Mouse (Mus musculus): ENCODE measurements at regions not wholly inside any gene's neighbourhood (a gene's known extent, or its start where the extent isn't known, plus 50 kb on each side); places are given as distances from the start of the nearest gene placed in this dataset.
A peak's percentile ranks its signal among the peaks of the same experiment; 100 is the strongest.
"Not testable (repeated sequence)": the region's sequence is repeated elsewhere in the genome, so short reads cannot be mapped to it uniquely, and the experiment has no call there.

- DNase-seq (ENCODE audit: low read depth), result no peak
Observed at GRCm38 (mm10) chr14:101067082-101067481, 133.0 kb downstream of the Prr30 start.

- no peak for DNase-seq (ENCODE audit: low read depth)
Observed at GRCm38 (mm10) chr14:101056874-101057273, 143.3 kb downstream of the Prr30 start.

- DNase-seq (ENCODE audit: low read depth), result no peak
Observed at GRCm38 (mm10) chr14:101055915-101056314, 144.2 kb downstream of the Prr30 start.

GRCm38 (mm10) chr14:101054786-101055185 lies 145.3 kb downstream of the Prr30 start:
- no peak for DNase-seq (ENCODE audit: low read depth)

GRCm38 (mm10) chr14:101052760-101053159 lies 147.4 kb downstream of the Prr30 start:
- no peak for DNase-seq (ENCODE audit: low read depth)

GRCm38 (mm10) chr14:101050212-101050611 lies 149.9 kb downstream of the Prr30 start:
- no peak for DNase-seq (ENCODE audit: low read depth)

GRCm38 (mm10) chr14:101049664-101050203 lies 150.4 kb downstream of the Prr30 start:
- DNase-seq (ENCODE audit: low read depth), result no peak

- no peak for DNase-seq (ENCODE audit: low read depth)
Observed at GRCm38 (mm10) chr14:101043494-101043893, 156.6 kb downstream of the Prr30 start.

- DNase-seq (ENCODE audit: low read depth), result no peak
Observed at GRCm38 (mm10) chr14:101001070-101001469, 199.1 kb downstream of the Prr30 start.

GRCm38 (mm10) chr14:100980754-100981153 lies 219.4 kb downstream of the Prr30 start:
- no peak for DNase-seq (ENCODE audit: low read depth)

GRCm38 (mm10) chr14:100978515-100978914 lies 221.6 kb downstream of the Prr30 start:
- no peak for DNase-seq (ENCODE audit: low read depth)

- no peak for DNase-seq (ENCODE audit: low read depth)
Observed at GRCm38 (mm10) chr14:100970970-100971369, 229.2 kb downstream of the Prr30 start.

- no peak for DNase-seq (ENCODE audit: low read depth)
Observed at GRCm38 (mm10) chr14:100960198-100960597, 239.9 kb downstream of the Prr30 start.

- no peak for DNase-seq (ENCODE audit: low read depth)
Observed at GRCm38 (mm10) chr14:100955806-100956436, 244.2 kb downstream of the Prr30 start.

- DNase-seq (ENCODE audit: low read depth), result no peak
Observed at GRCm38 (mm10) chr14:100950681-100951119, 249.4 kb downstream of the Prr30 start.

GRCm38 (mm10) chr14:100947625-100948024 lies 252.5 kb downstream of the Prr30 start:
- DNase-seq (ENCODE audit: low read depth), result not testable (repeated sequence)

GRCm38 (mm10) chr14:100937358-100937887 lies 262.7 kb downstream of the Prr30 start:
- DNase-seq (ENCODE audit: low read depth), result no peak

GRCm38 (mm10) chr14:100934554-100934953 lies 265.6 kb downstream of the Prr30 start:
- DNase-seq (ENCODE audit: low read depth), result peak; percentile 1

GRCm38 (mm10) chr14:100924880-100925279 lies 275.2 kb downstream of the Prr30 start:
- no peak for DNase-seq (ENCODE audit: low read depth)

GRCm38 (mm10) chr14:100900221-100900620 lies 299.9 kb downstream of the Prr30 start:
- no peak for DNase-seq (ENCODE audit: low read depth)

- DNase-seq (ENCODE audit: low read depth), result no peak
Observed at GRCm38 (mm10) chr14:100899074-100899473, 301.1 kb downstream of the Prr30 start.

GRCm38 (mm10) chr14:100889163-100890157 lies 310.7 kb downstream of the Prr30 start:
- no peak for DNase-seq (ENCODE audit: low read depth)

All from 416B (cell line).